Mouse (Mus musculus): Measurements from ENCODE around the gene Dock9.
"Not testable (repeated sequence)": the region's sequence is repeated elsewhere in the genome, so short reads cannot be mapped to it uniquely, and the experiment has no call there.

The Dock9 gene

GRCm38 (mm10) chr14:121697143-121697680, 100.4 kb downstream of the Dock9 start:
- peak; percentile 19 to 27 for DNase-seq

- DNase-seq: peak in 1 of 2 experiments; percentile 3
Observed at GRCm38 (mm10) chr14:121696429-121697118, 101.1 kb downstream of the Dock9 start.

GRCm38 (mm10) chr14:121694706-121695105, 102.9 kb downstream of the Dock9 start:
- no peak for DNase-seq

- DNase-seq: no peak
Observed at GRCm38 (mm10) chr14:121693991-121694594, 103.5 kb downstream of the Dock9 start.

GRCm38 (mm10) chr14:121689649-121690048, 108.0 kb downstream of the Dock9 start:
- not testable (repeated sequence) for DNase-seq

GRCm38 (mm10) chr14:121688175-121688574, 109.5 kb downstream of the Dock9 start:
- no peak for DNase-seq

- DNase-seq: no peak
Observed at GRCm38 (mm10) chr14:121687274-121687673, 110.4 kb downstream of the Dock9 start.

- DNase-seq: no peak
Observed at GRCm38 (mm10) chr14:121678913-121679312, 118.7 kb downstream of the Dock9 start.

GRCm38 (mm10) chr14:121678445-121678844, 119.2 kb downstream of the Dock9 start:
- DNase-seq: no peak

- DNase-seq: no peak
Observed at GRCm38 (mm10) chr14:121676596-121677330, 120.9 kb downstream of the Dock9 start.

GRCm38 (mm10) chr14:121676121-121676591, 121.5 kb downstream of the Dock9 start:
- no peak for DNase-seq

GRCm38 (mm10) chr14:121675579-121675978, 122.1 kb downstream of the Dock9 start:
- DNase-seq: no peak

GRCm38 (mm10) chr14:121675146-121675545, 122.5 kb downstream of the Dock9 start:
- no peak for DNase-seq

- no peak for DNase-seq
Observed at GRCm38 (mm10) chr14:121670016-121670415, 127.6 kb downstream of the Dock9 start.

GRCm38 (mm10) chr14:121666641-121667274, 130.9 kb downstream of the Dock9 start:
- DNase-seq: no peak

GRCm38 (mm10) chr14:121665693-121666273, 131.9 kb downstream of the Dock9 start:
- no peak for DNase-seq

GRCm38 (mm10) chr14:121663913-121664312, 133.7 kb downstream of the Dock9 start:
- DNase-seq: no peak

- no peak for DNase-seq
Observed at GRCm38 (mm10) chr14:121660918-121661317, 136.7 kb downstream of the Dock9 start.

- DNase-seq: no peak
Observed at GRCm38 (mm10) chr14:121660167-121660894, 137.3 kb downstream of the Dock9 start.

- DNase-seq: no peak
Observed at GRCm38 (mm10) chr14:121659061-121659824, 138.4 kb downstream of the Dock9 start.

- DNase-seq: no peak
Observed at GRCm38 (mm10) chr14:121658537-121658936, 139.1 kb downstream of the Dock9 start.

Measured in B cell, adult 2 months (primary cell).